Mouse (Mus musculus): ENCODE results near the gene Tnks1bp1. TPM values are rescaled to one million over a fixed set of nuclear protein-coding genes. Genes with fewer than 3 reads are reported as not detected.

The Tnks1bp1 gene
- total and polyA plus RNA-seq, 3 experiments: 1.5 to 7.5 (median 3.9) TPM

DNA sequence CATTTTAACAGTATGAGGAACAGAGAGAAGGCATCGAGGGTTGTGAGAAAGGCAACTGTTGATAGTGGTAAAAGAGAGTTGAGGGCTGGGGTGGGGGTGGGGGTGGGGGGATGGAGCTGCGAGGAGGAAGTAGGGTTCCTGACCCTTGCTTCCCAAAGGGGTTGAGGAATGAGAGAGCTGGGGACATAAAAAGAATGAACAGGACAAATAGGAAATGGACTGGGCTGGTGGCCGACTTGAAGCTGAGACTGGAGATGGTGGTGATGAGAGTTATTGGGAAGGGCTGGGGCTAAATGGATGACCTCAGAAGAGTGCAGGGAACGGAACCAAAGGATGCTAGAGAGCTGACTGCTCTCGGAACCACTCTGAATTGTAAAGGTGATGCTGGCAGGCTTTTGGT lies 8.9 kb downstream of the Tnks1bp1 start:
- Histone ChIP-seq H3K36me3 (replicated peaks in 1 of 2; ENCODE audit: control insufficient read depth in 1 of 2, insufficient read depth in 1 of 2, low read length in 1 of 2) (peaks cover 22 to 70% of the 10 kb centered on the region in 2 experiments), H3K79me2 (replicated peaks; ENCODE audit: control insufficient read depth, extremely low read depth, insufficient read depth, poor library complexity, severe bottlenecking) (no peaks in the 10 kb centered on the region), H3K27me3 (replicated peaks) (no peaks in the 10 kb centered on the region), H3K9me3 (replicated peaks; ENCODE audit: low read length) (no peaks in the 10 kb centered on the region), H3K27ac (ENCODE audit: insufficient read depth, low read depth) (no peak overlapping the region), H3K4me1 (ENCODE audit: control insufficient read depth in 1 of 2, insufficient read depth in 2 of 2) (peaks cover 0 to 8% of the 10 kb centered on the region in 2 experiments; a peak in 2 of 4 replicates), H3K4me3 (replicated peaks in 1 of 3; ENCODE audit: low read depth in 2 of 3, low read length in 2 of 3, poor library complexity in 1 of 3) (no peak overlapping the region), H3K9ac (ENCODE audit: insufficient read depth, low read depth) (no peak overlapping the region), H3K4me2 (ENCODE audit: insufficient read depth, low read depth, poor library complexity, severe bottlenecking) (no peak overlapping the region)
- TF ChIP-seq POLR2A (IDR thresholded peaks at IDR 0.05; ENCODE audit: low read depth, low read length): no peak
- no peak for DNase-seq (ENCODE audit: extremely low read depth)
- in situ Hi-C loops (cut with MboI; ENCODE audit: low pct_ligation_motif_present, low pct_unique_long_range_greater_than_20kb, low sequenced_read_pairs) (no loop called here), dilution Hi-C loops (cut with MboI; ENCODE audit: extremely low pct_ligation_motif_present, extremely low pct_unique_long_range_greater_than_20kb, low sequenced_read_pairs) (no loop called here)

DNA sequence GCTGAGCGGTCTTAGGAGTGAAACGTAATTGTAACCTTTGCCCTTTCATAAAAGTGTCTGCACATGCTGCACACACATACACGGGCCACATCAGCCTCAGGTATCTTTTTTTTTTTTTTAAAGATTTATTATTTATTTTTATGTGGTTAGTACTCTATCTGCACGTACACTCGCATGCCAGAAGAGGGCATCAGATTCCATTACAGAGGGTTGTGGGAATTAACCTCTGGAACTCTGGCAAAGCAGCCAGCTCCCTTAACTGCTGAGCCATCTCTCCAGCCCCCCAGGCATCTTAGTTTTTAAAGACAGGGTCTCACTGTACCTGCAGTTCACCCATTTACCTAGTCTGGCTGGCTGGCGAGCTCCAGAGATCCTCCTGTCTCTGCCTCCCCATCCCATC lies 11.9 kb downstream of the Tnks1bp1 start:
- no peaks in the 10 kb centered on the region for H3K9me3 ChIP-seq (replicated peaks; ENCODE audit: low read length)
- in situ Hi-C loops (cut with MboI; ENCODE audit: low pct_ligation_motif_present, low pct_unique_long_range_greater_than_20kb, low sequenced_read_pairs): no loop called here
- no peaks in the 10 kb centered on the region for H3K79me2 ChIP-seq (replicated peaks; ENCODE audit: control insufficient read depth, extremely low read depth, insufficient read depth, poor library complexity, severe bottlenecking)
- H3K27ac ChIP-seq (ENCODE audit: insufficient read depth, low read depth): no peak overlapping the region
- H3K9ac ChIP-seq (ENCODE audit: insufficient read depth, low read depth): no peak overlapping the region
- dilution Hi-C loops (cut with MboI; ENCODE audit: extremely low pct_ligation_motif_present, extremely low pct_unique_long_range_greater_than_20kb, low sequenced_read_pairs): no loop called here
- no peak for DNase-seq (ENCODE audit: extremely low read depth)
- TF ChIP-seq SIN3A (IDR thresholded peaks at IDR 0.05; ENCODE audit: low read length) (no peak), CTCF (conservative IDR thresholded peaks at IDR 0.05 in 1 of 2, IDR thresholded peaks at IDR 0.05 in 1 of 2; ENCODE audit: low read depth in 2 of 2, low read length in 2 of 2) (0 out of 4 replicates have a peak, but pooled peaks of 1 of the 2 experiments have one; percentile 8)
- H3K4me2 ChIP-seq (ENCODE audit: insufficient read depth, low read depth, poor library complexity, severe bottlenecking): no peak overlapping the region
- H3K36me3 ChIP-seq (replicated peaks in 1 of 2; ENCODE audit: control insufficient read depth in 1 of 2, insufficient read depth in 1 of 2, low read length in 1 of 2): peaks cover 31 to 71% of the 10 kb centered on the region in 2 experiments
- H3K4me3 ChIP-seq (replicated peaks in 1 of 3; ENCODE audit: low read depth in 2 of 3, low read length in 2 of 3, poor library complexity in 1 of 3): no peak overlapping the region
- H3K27me3 ChIP-seq (replicated peaks): no peaks in the 10 kb centered on the region
- peaks cover 0 to 8% of the 10 kb centered on the region in 2 experiments; a peak in 2 of 4 replicates for H3K4me1 ChIP-seq (ENCODE audit: control insufficient read depth in 1 of 2, insufficient read depth in 2 of 2)

DNA sequence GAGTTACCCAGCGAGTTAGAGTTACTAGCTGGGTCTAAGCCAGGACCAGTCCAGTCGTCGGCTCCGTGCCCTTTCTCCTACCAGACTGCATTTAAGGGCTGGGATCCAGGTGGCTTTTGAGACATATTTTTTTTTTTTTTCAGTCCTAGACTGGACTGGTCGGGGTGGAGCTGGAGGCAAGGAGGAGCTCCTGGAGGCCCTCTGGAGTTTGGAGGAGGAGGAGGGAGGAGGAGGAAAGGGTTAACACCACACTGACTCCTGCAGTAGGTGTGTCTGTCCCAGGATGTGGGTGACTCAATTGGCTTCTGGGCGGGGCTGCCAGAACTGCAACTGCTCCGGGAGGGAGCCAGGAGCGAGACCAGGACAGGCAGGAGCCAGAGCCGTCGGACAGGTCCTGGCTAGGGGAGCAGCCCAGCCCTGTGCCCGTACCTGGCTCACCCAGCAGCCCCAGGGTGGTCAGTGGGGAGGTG lies 12.8 kb downstream of the Tnks1bp1 start:
- H3K9ac ChIP-seq (ENCODE audit: insufficient read depth, low read depth): no peak overlapping the region
- H3K9me3 ChIP-seq (replicated peaks; ENCODE audit: low read length): no peaks in the 10 kb centered on the region
- no peak overlapping the region for H3K4me3 ChIP-seq (replicated peaks in 1 of 3; ENCODE audit: low read depth in 2 of 3, low read length in 2 of 3, poor library complexity in 1 of 3)
- H3K36me3 ChIP-seq (replicated peaks in 1 of 2; ENCODE audit: control insufficient read depth in 1 of 2, insufficient read depth in 1 of 2, low read length in 1 of 2): peaks cover 31 to 63% of the 10 kb centered on the region in 2 experiments
- dilution Hi-C loops (cut with MboI; ENCODE audit: extremely low pct_ligation_motif_present, extremely low pct_unique_long_range_greater_than_20kb, low sequenced_read_pairs): no loop called here
- H3K4me2 ChIP-seq (ENCODE audit: insufficient read depth, low read depth, poor library complexity, severe bottlenecking): no peak overlapping the region
- TF ChIP-seq RAD21 (IDR thresholded peaks at IDR 0.05; ENCODE audit: low read depth, low read length) (no peak), MEF2A (IDR thresholded peaks at IDR 0.05; ENCODE audit: borderline replicate concordance, low read depth, low read length) (no peak), POLR2A (IDR thresholded peaks at IDR 0.05; ENCODE audit: low read depth, low read length) (no peak), MAFK (IDR thresholded peaks at IDR 0.05; ENCODE audit: insufficient replicate concordance, low read length) (no peak), MXI1 (IDR thresholded peaks at IDR 0.05; ENCODE audit: low read depth, low read length) (no peak), ELF1 (IDR thresholded peaks at IDR 0.05; ENCODE audit: low read depth, low read length) (no peak), ETS1 (conservative IDR thresholded peaks at IDR 0.05; ENCODE audit: low read depth, low read length) (no peak), POLR2AphosphoS2 (IDR thresholded peaks at IDR 0.05; ENCODE audit: low read depth, low read length) (no peak), PAX5 (IDR thresholded peaks at IDR 0.05; ENCODE audit: low read length) (no peak), GABPA (IDR thresholded peaks at IDR 0.05; ENCODE audit: insufficient replicate concordance, low read depth, low read length) (no peak), CHD1 (IDR thresholded peaks at IDR 0.05; ENCODE audit: low read depth, low read length) (no peak), USF1 (IDR thresholded peaks at IDR 0.05; ENCODE audit: low read depth, low read length) (no peak), USF2 (conservative IDR thresholded peaks at IDR 0.05; ENCODE audit: low read depth, low read length) (no peak), UBTF (IDR thresholded peaks at IDR 0.05; ENCODE audit: low read depth, low read length) (no peak), E2F4 (IDR thresholded peaks at IDR 0.05; ENCODE audit: insufficient replicate concordance, low read depth, low read length) (no peak), JUN (IDR thresholded peaks at IDR 0.05; ENCODE audit: insufficient read depth, low read depth, low read length) (no peak), TBP (conservative IDR thresholded peaks at IDR 0.05; ENCODE audit: low read depth, low read length) (no peak), RCOR1 (conservative IDR thresholded peaks at IDR 0.05; ENCODE audit: low read depth, low read length) (no peak), CTCF (conservative IDR thresholded peaks at IDR 0.05 in 1 of 2, IDR thresholded peaks at IDR 0.05 in 1 of 2; ENCODE audit: low read depth in 2 of 2, low read length in 2 of 2) (no peak)
- in situ Hi-C loops (cut with MboI; ENCODE audit: low pct_ligation_motif_present, low pct_unique_long_range_greater_than_20kb, low sequenced_read_pairs): no loop called here
- no peaks in the 10 kb centered on the region for H3K79me2 ChIP-seq (replicated peaks; ENCODE audit: control insufficient read depth, extremely low read depth, insufficient read depth, poor library complexity, severe bottlenecking)
- no peak for DNase-seq (ENCODE audit: extremely low read depth)
- peaks cover 0 to 8% of the 10 kb centered on the region in 2 experiments; a peak in 2 of 4 replicates for H3K4me1 ChIP-seq (ENCODE audit: control insufficient read depth in 1 of 2, insufficient read depth in 2 of 2)
- no peaks in the 10 kb centered on the region for H3K27me3 ChIP-seq (replicated peaks)
- no peak overlapping the region for H3K27ac ChIP-seq (ENCODE audit: insufficient read depth, low read depth)
